Mouse (Mus musculus) hindbrain, embryonic 14.5 days (tissue): ENCODE measurements at regions not wholly inside any gene's neighbourhood (a gene's known extent, or its start where the extent isn't known, plus 50 kb on each side); places are given as distances from the start of the nearest gene placed in this dataset.
A peak's percentile ranks its signal among the peaks of the same experiment; 100 is the strongest.

Experiments used
- ATAC-seq: fragments of 200-750 bp; cut with Nextera tagmentation; 2 replicates; pipeline ENCODE4 v1.8.0; 2017; ENCODE audit warnings: moderate number of reproducible peaks, mild to moderate bottlenecking, moderate TSS enrichment, moderate library complexity; ENCODE audit not compliant: low FRiP score
- DNase-seq: peaks from one replicate; pipeline ENCODE4 v3.0.0-alpha.2; 2015; ENCODE audit warnings: low spot score
- H3K27ac ChIP-seq: fragments of 300-500 bp; sonication (generic); 2 replicates; pipeline ENCODE4 v1.5.1; 2014; ENCODE audit warnings: mild to moderate bottlenecking, moderate library complexity
- H3K27me3 ChIP-seq: fragments of 300-500 bp; sonication (generic); 2 replicates; pipeline ENCODE4 v1.6.1; 2014; ENCODE audit warnings: mild to moderate bottlenecking, low read length, mixed read lengths; ENCODE audit not compliant: control insufficient read depth, insufficient read depth
- H3K36me3 ChIP-seq: fragments of 300-500 bp; sonication (generic); replicated peaks from 2 replicates; pipeline ENCODE4 v1.6.1; 2014; ENCODE audit not compliant: control insufficient read depth, insufficient read depth
- H3K4me1 ChIP-seq: fragments of 300-500 bp; sonication (generic); replicated peaks from 2 replicates; pipeline ENCODE4 v1.6.1; 2014; ENCODE audit warnings: antibody characterized with exemption, low read length, mixed read lengths; ENCODE audit not compliant: control insufficient read depth, insufficient read depth
- H3K4me2 ChIP-seq: fragments of 300-500 bp; sonication (generic); replicated peaks from 2 replicates; pipeline ENCODE4 v1.6.1; 2014; ENCODE audit warnings: mild to moderate bottlenecking, moderate library complexity
- H3K4me3 ChIP-seq: fragments of 300-500 bp; sonication (generic); replicated peaks from 2 replicates; pipeline ENCODE4 v1.5.1; 2014; ENCODE audit warnings: mild to moderate bottlenecking, low read length
- H3K9ac ChIP-seq: fragments of 300-500 bp; sonication (generic); 2 replicates; pipeline ENCODE4 v1.6.1; 2014
- H3K9me3 ChIP-seq: fragments of 300-500 bp; sonication (generic); 2 replicates; pipeline ENCODE4 v1.6.1; 2016; ENCODE audit warnings: low read length; ENCODE audit not compliant: control insufficient read depth
- WGBS: fragments of 180-500 bp; shearing (Covaris S2); extraction: QIAGEN DNeasy Blood & Tissue Kit; methylation state at CpG from one replicate; pipeline ENCODE4 v1.1.7; 2014; 5-methylcytosine and 5-hydroxymethylcytosine counted together

GRCm38 (mm10) chr3:140348670-140349069 lies 863.5 kb downstream of the Pdha2 start:
- no peaks in the 10 kb centered on the region for H3K9me3 ChIP-seq
- DNase-seq (peak; percentile 28), ATAC-seq (peak; percentile 40; the same call in 1 of the 2 replicates)

GRCm38 (mm10) chr3:140340631-140341030 lies 871.5 kb downstream of the Pdha2 start:
- Histone ChIP-seq H3K36me3 (no peaks in the 10 kb centered on the region), H3K27me3 (no peaks in the 10 kb centered on the region), H3K4me2 (no peak overlapping the region), H3K4me1 (0 out of 2 replicates have a peak, but pooled peaks cover 6% of the 10 kb centered on the region), H3K9ac (no peak overlapping the region), H3K27ac (no peak overlapping the region), H3K9me3 (no peaks in the 10 kb centered on the region), H3K4me3 (no peak overlapping the region)
- WGBS: 29% methylated on average over 6 of the region's 6 CpGs
- no peak for DNase-seq
- ATAC-seq: peak; percentile 69; the same call in 1 of the 2 replicates

More at GRCm38 (mm10) chr3:140348670-140349069, 863.5 kb downstream of the Pdha2 start:
- H3K9ac ChIP-seq: no peak overlapping the region
- H3K27me3 ChIP-seq: no peaks in the 10 kb centered on the region
- H3K4me3 ChIP-seq: no peak overlapping the region
- H3K4me1 ChIP-seq: no peaks in the 10 kb centered on the region
- H3K27ac ChIP-seq: no peak overlapping the region
- H3K36me3 ChIP-seq: no peaks in the 10 kb centered on the region
- WGBS: 40% methylated on average over 3 of the region's 3 CpGs
- no peak overlapping the region for H3K4me2 ChIP-seq

GRCm38 (mm10) chr3:140313795-140314194 lies 898.4 kb downstream of the Pdha2 start:
- Histone ChIP-seq H3K4me2 (no peak overlapping the region), H3K36me3 (no peaks in the 10 kb centered on the region), H3K4me1 (no peaks in the 10 kb centered on the region), H3K27ac (no peak overlapping the region), H3K9ac (no peak overlapping the region), H3K27me3 (no peaks in the 10 kb centered on the region), H3K9me3 (no peaks in the 10 kb centered on the region), H3K4me3 (no peak overlapping the region)
- no peak for ATAC-seq
- 63% methylated on average over 2 of the region's 2 CpGs for WGBS
- DNase-seq: no peak

- Histone ChIP-seq H3K9ac (no peak overlapping the region), H3K9me3 (no peaks in the 10 kb centered on the region), H3K36me3 (no peaks in the 10 kb centered on the region), H3K27ac (no peak overlapping the region), H3K4me2 (no peak overlapping the region), H3K4me3 (no peak overlapping the region), H3K27me3 (no peaks in the 10 kb centered on the region), H3K4me1 (no peaks in the 10 kb centered on the region)
- DNase-seq (no peak), ATAC-seq (no peak)
- 88% methylated on average over 2 of the region's 2 CpGs for WGBS
These were observed 912.8 kb downstream of the Pdha2 start for GRCm38 (mm10) chr3:140299364-140299763.
